Mouse (Mus musculus): ENCODE results near the gene Gadd45b. TPM values are rescaled to one million over a fixed set of nuclear protein-coding genes. Genes with fewer than 3 reads are reported as not detected.
A peak's percentile ranks its signal among the peaks of the same experiment; 100 is the strongest.

The Gadd45b gene
- polyA plus RNA-seq, 1 experiment from 2014 or later, result 19.4 TPM

DNA sequence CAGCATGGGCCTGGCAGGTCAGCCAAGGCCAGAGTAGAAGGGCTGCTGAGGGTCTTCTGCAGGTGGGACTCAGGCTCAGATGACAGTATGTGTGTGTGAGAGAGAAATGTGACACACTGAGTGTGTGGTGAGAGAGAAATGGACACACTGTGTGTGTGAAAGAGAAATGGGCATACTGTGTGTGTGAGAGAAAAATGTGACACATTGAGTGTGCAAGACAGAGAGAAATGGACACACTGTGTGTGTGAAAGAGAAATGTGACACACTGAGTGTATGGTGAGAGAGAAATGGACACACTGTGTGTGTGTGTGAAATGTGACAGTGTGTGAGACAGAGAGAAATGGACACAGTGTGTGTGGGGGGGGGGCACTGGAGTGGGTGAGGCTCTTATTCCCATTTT lies 18.0 kb upstream of the Gadd45b start:
- Histone ChIP-seq H3K36me3 (peaks cover 88% of the 10 kb centered on the region), H3K9ac (replicated peaks) (no peak overlapping the region), H3K9me3 (no peaks in the 10 kb centered on the region), H3K4me2 (no peak overlapping the region), H3K4me3 (replicated peaks) (no peak overlapping the region), H3K27me3 (no peaks in the 10 kb centered on the region), H3K4me1 (replicated peaks) (peaks cover 13% of the 10 kb centered on the region), H3K27ac (no peak overlapping the region)
- no peak for ATAC-seq (ENCODE audit: insufficient number of reproducible peaks, insufficient read depth, low FRiP score, low TSS enrichment, low read depth)

DNA sequence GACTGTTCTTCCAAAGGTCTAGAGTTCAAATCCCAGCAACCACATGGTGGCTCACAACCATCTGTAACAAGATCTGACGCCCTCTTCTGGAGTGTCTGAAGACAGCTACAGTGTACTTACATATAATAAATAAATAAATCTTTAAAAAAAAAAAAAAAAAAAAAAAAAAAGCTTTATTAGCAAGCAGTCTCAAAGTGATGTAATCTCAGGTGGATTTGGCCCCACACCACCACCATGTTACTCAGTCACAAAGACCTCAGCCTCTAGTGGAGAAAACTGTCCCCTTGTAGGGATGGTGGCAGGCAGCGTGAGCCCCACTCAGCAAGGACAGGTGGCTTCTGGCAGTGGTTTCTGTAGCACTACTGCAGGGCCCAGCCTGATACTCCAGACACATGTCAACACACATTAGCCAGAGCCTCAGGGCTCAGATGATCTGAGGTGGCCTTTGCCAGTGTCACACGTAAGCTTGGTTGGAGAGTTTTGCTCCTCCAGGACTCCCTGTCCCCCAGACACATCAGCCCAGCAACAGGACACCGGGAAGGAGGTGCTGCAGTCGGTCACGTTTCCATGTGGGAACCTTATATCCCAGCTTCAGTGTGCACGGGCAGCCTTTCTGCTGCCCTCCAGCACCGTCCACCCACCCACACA lies 16.4 kb upstream of the Gadd45b start:
- Histone ChIP-seq H3K36me3 (peaks cover 73% of the 10 kb centered on the region), H3K27ac (0 out of 2 replicates have a peak overlapping the region, but pooled peaks have one; percentile 14)
- no peak for ATAC-seq (ENCODE audit: insufficient number of reproducible peaks, insufficient read depth, low FRiP score, low TSS enrichment, low read depth)

GRCm38 (mm10) chr10:80914253-80914656 lies 15.6 kb upstream of the Gadd45b start:
- WGBS, result 85% methylated on average over 5 of the region's 5 CpGs
- H3K4me3 ChIP-seq (replicated peaks), result no peak overlapping the region
- H3K27me3 ChIP-seq, result no peaks in the 10 kb centered on the region
- no peaks in the 10 kb centered on the region for H3K9me3 ChIP-seq
- peaks cover 65% of the 10 kb centered on the region for H3K36me3 ChIP-seq
- H3K4me2 ChIP-seq, result no peak overlapping the region
- no peak overlapping the region; the same call in 1 of the 2 replicates for H3K9ac ChIP-seq (replicated peaks)
- H3K27ac ChIP-seq, result 0 out of 2 replicates have a peak overlapping the region, but pooled peaks have one; percentile 14
- H3K4me1 ChIP-seq (replicated peaks), result peaks cover 25% of the 10 kb centered on the region
- no peak for ATAC-seq (ENCODE audit: insufficient number of reproducible peaks, insufficient read depth, low FRiP score, low TSS enrichment, low read depth)

More for the DNA sequence above, 16.4 kb upstream of the Gadd45b start:
- Histone ChIP-seq H3K27me3 (no peaks in the 10 kb centered on the region), H3K4me1 (replicated peaks) (peaks cover 24% of the 10 kb centered on the region), H3K4me3 (replicated peaks) (no peak overlapping the region), H3K9me3 (no peaks in the 10 kb centered on the region), H3K9ac (replicated peaks) (no peak overlapping the region; the same call in 1 of the 2 replicates), H3K4me2 (no peak overlapping the region)
- 84% methylated on average over 8 of the region's 8 CpGs for WGBS

DNA sequence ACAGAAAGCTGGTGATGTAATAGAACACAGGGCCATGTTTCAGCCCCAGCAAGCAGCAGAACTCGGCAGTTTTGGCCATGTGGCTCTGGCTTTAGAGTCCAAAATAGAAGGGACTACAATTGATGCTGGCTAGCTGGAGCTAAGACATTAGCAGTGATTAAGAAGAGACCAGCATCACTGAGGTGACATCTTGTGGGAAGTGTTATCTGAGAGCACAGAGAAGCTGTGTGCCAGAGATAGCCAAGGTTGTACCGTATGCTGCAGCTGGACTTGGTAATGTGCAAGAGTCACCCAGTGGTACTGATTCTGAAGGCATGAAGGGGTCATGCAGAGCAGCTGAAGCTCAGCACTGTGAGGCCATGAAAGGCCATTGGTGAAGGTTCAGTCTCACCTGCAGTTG lies 14.6 kb upstream of the Gadd45b start:
- ATAC-seq (ENCODE audit: insufficient number of reproducible peaks, insufficient read depth, low FRiP score, low TSS enrichment, low read depth), result no peak
- H3K4me2 ChIP-seq, result no peak overlapping the region
- H3K9me3 ChIP-seq, result no peaks in the 10 kb centered on the region
- no peak overlapping the region for H3K27ac ChIP-seq
- peaks cover 25% of the 10 kb centered on the region for H3K4me1 ChIP-seq (replicated peaks)
- H3K4me3 ChIP-seq (replicated peaks), result no peak overlapping the region
- H3K27me3 ChIP-seq, result no peaks in the 10 kb centered on the region
- WGBS, result 88% methylated on average over 2 of the region's 2 CpGs
- H3K9ac ChIP-seq (replicated peaks), result no peak overlapping the region
- peaks cover 55% of the 10 kb centered on the region for H3K36me3 ChIP-seq

- Histone ChIP-seq H3K9ac (replicated peaks) (no peak overlapping the region), H3K36me3 (peaks cover 51% of the 10 kb centered on the region), H3K27me3 (no peaks in the 10 kb centered on the region), H3K4me2 (no peak overlapping the region), H3K9me3 (no peaks in the 10 kb centered on the region), H3K4me1 (replicated peaks) (peaks cover 25% of the 10 kb centered on the region), H3K4me3 (replicated peaks) (no peak overlapping the region), H3K27ac (no peak overlapping the region)
- ATAC-seq (ENCODE audit: insufficient number of reproducible peaks, insufficient read depth, low FRiP score, low TSS enrichment, low read depth), result no peak
- 99% methylated on average over 4 of the region's 4 CpGs for WGBS
These were observed 14.1 kb upstream of the Gadd45b start for GRCm38 (mm10) chr10:80915736-80916135.

- WGBS, result 3% methylated on average over 15 of the region's 15 CpGs
- Histone ChIP-seq H3K4me2 (peak overlapping the region; percentile 98), H3K27me3 (no peaks in the 10 kb centered on the region; the same call in 1 of the 2 replicates), H3K27ac (peak overlapping the region; percentile 72; the same call in 1 of the 2 replicates), H3K4me1 (replicated peaks) (peaks cover 33% of the 10 kb centered on the region), H3K36me3 (peaks cover 34% of the 10 kb centered on the region), H3K9me3 (no peaks in the 10 kb centered on the region), H3K9ac (replicated peaks) (peak overlapping the region; percentile 87), H3K4me3 (replicated peaks) (peak overlapping the region; percentile 94)
- no peak for ATAC-seq (ENCODE audit: insufficient number of reproducible peaks, insufficient read depth, low FRiP score, low TSS enrichment, low read depth)
These were observed 12.5 kb upstream of the Gadd45b start for GRCm38 (mm10) chr10:80917336-80917778.

- peaks cover 33% of the 10 kb centered on the region for H3K4me1 ChIP-seq (replicated peaks)
- peaks cover 30% of the 10 kb centered on the region for H3K36me3 ChIP-seq
- H3K4me3 ChIP-seq (replicated peaks), result peak within 1 kb of the TSS; percentile 94
- H3K27ac ChIP-seq, result peak within 1 kb of the TSS; percentile 72
- ATAC-seq (ENCODE audit: insufficient number of reproducible peaks, insufficient read depth, low FRiP score, low TSS enrichment, low read depth), result no peak; the same call in 1 of the 2 replicates
- WGBS, result under 1% methylated on average over 59 of the region's 61 CpGs
- H3K27me3 ChIP-seq, result no peaks in the 10 kb centered on the region; the same call in 1 of the 2 replicates
- no peaks in the 10 kb centered on the region for H3K9me3 ChIP-seq
- H3K9ac ChIP-seq (replicated peaks), result peak within 1 kb of the TSS; percentile 87
- peak within 1 kb of the TSS; percentile 98 for H3K4me2 ChIP-seq
These were observed 12.0 kb upstream of the Gadd45b start, which contains the start of gene Lmnb2 for GRCm38 (mm10) chr10:80917779-80918434. Gene Lmnb2, minus strand, starts transcription at chr10:80918245.

- 0 out of 2 replicates have a peak, but pooled peaks cover 3% of the 10 kb centered on the region for H3K9me3 ChIP-seq
- H3K9ac ChIP-seq (replicated peaks), result peak overlapping the region; percentile 35
- no peak overlapping the region; the same call in 1 of the 2 replicates for H3K27ac ChIP-seq
- H3K4me1 ChIP-seq (replicated peaks), result peaks cover 20% of the 10 kb centered on the region
- H3K36me3 ChIP-seq, result no peaks in the 10 kb centered on the region
- H3K4me3 ChIP-seq (replicated peaks), result peak overlapping the region; percentile 29
- no peaks in the 10 kb centered on the region; the same call in 1 of the 2 replicates for H3K27me3 ChIP-seq
- WGBS, result 7% methylated on average over 16 of the region's 16 CpGs
- ATAC-seq (ENCODE audit: insufficient number of reproducible peaks, insufficient read depth, low FRiP score, low TSS enrichment, low read depth), result no peak
- peak overlapping the region; percentile 58 for H3K4me2 ChIP-seq
These were observed 8.0 kb upstream of the Gadd45b start for GRCm38 (mm10) chr10:80921923-80922322.

GRCm38 (mm10) chr10:80925472-80925871 lies 4.4 kb upstream of the Gadd45b start:
- H3K4me2 ChIP-seq, result no peak overlapping the region
- no peak overlapping the region for H3K27ac ChIP-seq
- H3K4me3 ChIP-seq (replicated peaks), result no peak overlapping the region
- ATAC-seq (ENCODE audit: insufficient number of reproducible peaks, insufficient read depth, low FRiP score, low TSS enrichment, low read depth), result no peak
- 49% methylated on average over 3 of the region's 3 CpGs for WGBS
- H3K36me3 ChIP-seq, result no peaks in the 10 kb centered on the region
- H3K27me3 ChIP-seq, result peaks cover 3% of the 10 kb centered on the region
- H3K9me3 ChIP-seq, result 0 out of 2 replicates have a peak, but pooled peaks cover 3% of the 10 kb centered on the region
- peaks cover 22% of the 10 kb centered on the region for H3K4me1 ChIP-seq (replicated peaks)
- no peak overlapping the region for H3K9ac ChIP-seq (replicated peaks)

- Histone ChIP-seq H3K4me1 (replicated peaks) (peaks cover 46% of the 10 kb centered on the region), H3K27ac (peak overlapping the region; percentile 87)
- under 1% methylated on average over 48 of the region's 48 CpGs for WGBS
These were observed 1.1 kb upstream of the Gadd45b start for GRCm38 (mm10) chr10:80928586-80929298.

More at GRCm38 (mm10) chr10:80928586-80929298, 1.1 kb upstream of the Gadd45b start:
- H3K9ac ChIP-seq (replicated peaks), result peak overlapping the region; percentile 53
- ATAC-seq (ENCODE audit: insufficient number of reproducible peaks, insufficient read depth, low FRiP score, low TSS enrichment, low read depth), result peak; percentile 52
- 0 out of 2 replicates have a peak, but pooled peaks cover 2% of the 10 kb centered on the region for H3K9me3 ChIP-seq
- peak overlapping the region; percentile 61 for H3K4me3 ChIP-seq (replicated peaks)
- H3K4me2 ChIP-seq, result peak overlapping the region; percentile 87
- peaks cover 34% of the 10 kb centered on the region for H3K27me3 ChIP-seq
- no peaks in the 10 kb centered on the region for H3K36me3 ChIP-seq
